Mouse (Mus musculus): Measurements from ENCODE around the gene Ipo11. TPM values are rescaled to one million over a fixed set of nuclear protein-coding genes. Genes with fewer than 3 reads are reported as not detected.
A peak's percentile ranks its signal among the peaks of the same experiment; 100 is the strongest.

The Ipo11 gene
- polyA plus RNA-seq, 1 experiment from 2014 or later, result 76.3 TPM

- H3K27me3 ChIP-seq (ENCODE audit: control insufficient read depth, insufficient read depth, low read length), result no peaks in the 10 kb centered on the region
- WGBS (ENCODE audit: insufficient replicate concordance), result 78% methylated on average over 4 of the region's 4 CpGs
Observed at GRCm38 (mm10) chr13:106842542-106842941, 94.2 kb downstream of the Ipo11 start.

DNA sequence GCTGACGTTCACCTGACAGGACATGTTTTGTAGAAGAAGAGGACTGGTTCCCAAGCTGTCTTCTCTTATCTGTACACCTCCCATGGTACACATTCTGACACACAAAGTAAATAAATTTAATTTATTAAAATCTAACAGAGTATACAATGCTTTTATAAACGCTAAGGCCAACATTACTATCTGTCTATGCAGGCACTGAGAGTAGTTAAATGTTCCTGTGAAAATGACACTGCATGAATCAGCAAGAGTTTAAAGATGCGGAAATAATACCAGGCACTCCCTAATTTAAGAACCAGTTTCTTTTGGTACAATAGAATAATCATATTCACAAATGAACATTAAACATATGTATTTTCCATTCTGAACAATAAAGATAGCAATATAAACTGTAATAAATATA is 98.0 kb downstream of the Ipo11 start:
- no peaks in the 10 kb centered on the region for H3K9me3 ChIP-seq (replicated peaks; ENCODE audit: control insufficient read depth, low read length)
- H3K4me1 ChIP-seq (ENCODE audit: control insufficient read depth, insufficient read depth, low read length), result no peaks in the 10 kb centered on the region
- 84% methylated on average over 3 of the region's 3 CpGs for WGBS (ENCODE audit: insufficient replicate concordance)
- H3K9ac ChIP-seq (ENCODE audit: low read depth, low read length), result no peak overlapping the region
- no peak overlapping the region for H3K27ac ChIP-seq (ENCODE audit: low read depth, low read length)
- H3K27me3 ChIP-seq (ENCODE audit: control insufficient read depth, insufficient read depth, low read length), result no peaks in the 10 kb centered on the region
- ATAC-seq (replicated peaks; ENCODE audit: insufficient number of reproducible peaks, low FRiP score, low TSS enrichment), result no peak
- H3K36me3 ChIP-seq (ENCODE audit: control insufficient read depth, insufficient read depth, low read length), result no peaks in the 10 kb centered on the region
- no peak overlapping the region for H3K4me2 ChIP-seq
- H3K4me3 ChIP-seq (ENCODE audit: low read depth, low read length), result no peak overlapping the region

More at GRCm38 (mm10) chr13:106842542-106842941, 94.2 kb downstream of the Ipo11 start:
- 0 out of 2 replicates have a peak, but pooled peaks cover 4% of the 10 kb centered on the region for H3K4me1 ChIP-seq (ENCODE audit: control insufficient read depth, insufficient read depth, low read length)
- no peaks in the 10 kb centered on the region for H3K36me3 ChIP-seq (ENCODE audit: control insufficient read depth, insufficient read depth, low read length)
- H3K27ac ChIP-seq (ENCODE audit: low read depth, low read length), result no peak overlapping the region
- no peak overlapping the region for H3K9ac ChIP-seq (ENCODE audit: low read depth, low read length)
- no peak overlapping the region for H3K4me2 ChIP-seq
- no peak overlapping the region for H3K4me3 ChIP-seq (ENCODE audit: low read depth, low read length)
- no peak for ATAC-seq (replicated peaks; ENCODE audit: insufficient number of reproducible peaks, low FRiP score, low TSS enrichment)
- no peaks in the 10 kb centered on the region for H3K9me3 ChIP-seq (replicated peaks; ENCODE audit: control insufficient read depth, low read length)

DNA sequence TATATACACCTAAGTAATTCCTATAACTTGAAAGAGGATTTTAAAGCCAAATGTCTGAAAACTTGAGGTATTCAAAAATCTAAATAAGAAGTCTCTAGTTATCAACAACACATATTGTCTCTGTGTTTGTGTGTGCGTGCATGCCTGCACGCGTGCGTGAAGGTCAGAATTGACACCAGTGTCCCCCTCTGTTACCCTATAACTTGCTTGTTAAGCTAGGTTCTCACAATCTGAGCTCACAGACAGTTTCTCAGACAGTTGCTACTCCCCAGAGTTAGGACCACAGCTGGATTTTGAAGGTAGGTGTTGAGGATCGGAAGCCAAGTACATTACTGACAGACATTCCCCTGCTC is 100.3 kb downstream of the Ipo11 start:
- peak overlapping the region; percentile 67; the same call in 1 of the 2 replicates for H3K27ac ChIP-seq (ENCODE audit: low read depth, low read length)
- WGBS (ENCODE audit: insufficient replicate concordance), result 77% methylated on average over 5 of the region's 5 CpGs
- H3K36me3 ChIP-seq (ENCODE audit: control insufficient read depth, insufficient read depth, low read length), result no peaks in the 10 kb centered on the region
- H3K4me2 ChIP-seq, result no peak overlapping the region
- H3K4me3 ChIP-seq (ENCODE audit: low read depth, low read length), result no peak overlapping the region
- H3K9ac ChIP-seq (ENCODE audit: low read depth, low read length), result no peak overlapping the region
- H3K27me3 ChIP-seq (ENCODE audit: control insufficient read depth, insufficient read depth, low read length), result no peaks in the 10 kb centered on the region
- no peak for ATAC-seq (replicated peaks; ENCODE audit: insufficient number of reproducible peaks, low FRiP score, low TSS enrichment)
- no peaks in the 10 kb centered on the region for H3K4me1 ChIP-seq (ENCODE audit: control insufficient read depth, insufficient read depth, low read length)
- H3K9me3 ChIP-seq (replicated peaks; ENCODE audit: control insufficient read depth, low read length), result no peaks in the 10 kb centered on the region

DNA sequence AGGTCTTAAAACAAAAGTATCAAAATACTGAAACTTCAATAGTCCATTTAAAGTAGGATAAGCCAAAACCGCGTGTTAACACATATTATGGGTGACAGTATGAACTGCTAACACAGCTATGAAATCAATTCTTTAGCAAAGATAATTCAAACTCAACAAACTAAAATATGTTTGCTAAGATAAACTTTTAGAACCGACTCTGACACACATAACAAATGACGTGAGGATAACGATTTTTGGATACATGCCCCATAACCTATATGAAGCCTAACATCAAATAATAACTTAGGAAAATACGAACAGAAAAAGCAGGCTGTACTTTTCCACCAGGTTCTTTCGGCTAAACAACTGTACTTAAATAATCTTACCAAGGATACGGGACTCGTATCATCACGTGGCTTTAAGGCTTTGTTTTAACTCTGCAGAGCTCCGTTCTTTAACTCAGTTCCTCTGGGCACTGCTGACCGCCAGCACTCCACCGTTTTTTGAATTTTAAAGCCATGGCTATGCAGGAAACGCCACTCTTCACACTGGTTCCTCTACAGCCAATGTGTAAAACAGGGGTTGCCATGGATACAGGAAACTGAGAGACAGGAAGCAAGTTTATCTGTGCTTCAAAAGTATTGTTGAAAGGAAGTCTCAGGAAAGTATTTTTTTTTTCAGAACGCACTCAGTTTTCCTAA is 100.8 kb downstream of the Ipo11 start:
- peak; percentile 82 for ATAC-seq (replicated peaks; ENCODE audit: insufficient number of reproducible peaks, low FRiP score, low TSS enrichment)

DNA sequence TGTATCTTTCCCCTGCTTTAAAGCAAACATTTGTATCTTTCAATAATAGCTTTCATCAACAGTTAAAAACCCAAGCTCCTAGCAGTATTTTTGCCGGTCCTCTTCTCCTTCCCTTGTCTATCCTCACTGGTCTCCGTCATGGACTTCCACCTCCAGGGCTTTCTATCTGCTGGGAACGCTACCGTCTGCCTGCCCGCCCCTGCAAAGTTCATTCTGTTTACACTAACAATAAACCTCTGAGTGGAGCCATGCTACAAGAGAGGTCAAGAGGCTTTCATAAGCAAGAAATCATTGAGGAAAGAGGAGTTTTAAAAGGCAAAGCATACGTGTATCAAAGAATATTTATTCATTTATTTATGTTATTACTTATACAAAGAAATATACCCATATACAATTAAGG is 106.7 kb downstream of the Ipo11 start:
- H3K4me3 ChIP-seq (ENCODE audit: low read depth, low read length), result no peak overlapping the region
- 55% methylated on average over 6 of the region's 6 CpGs for WGBS (ENCODE audit: insufficient replicate concordance)
- H3K9me3 ChIP-seq (replicated peaks; ENCODE audit: control insufficient read depth, low read length), result no peaks in the 10 kb centered on the region
- no peaks in the 10 kb centered on the region for H3K36me3 ChIP-seq (ENCODE audit: control insufficient read depth, insufficient read depth, low read length)
- H3K27me3 ChIP-seq (ENCODE audit: control insufficient read depth, insufficient read depth, low read length), result no peaks in the 10 kb centered on the region
- no peak overlapping the region for H3K27ac ChIP-seq (ENCODE audit: low read depth, low read length)
- H3K4me1 ChIP-seq (ENCODE audit: control insufficient read depth, insufficient read depth, low read length), result no peaks in the 10 kb centered on the region
- no peak for ATAC-seq (replicated peaks; ENCODE audit: insufficient number of reproducible peaks, low FRiP score, low TSS enrichment)
- H3K4me2 ChIP-seq, result no peak overlapping the region
- no peak overlapping the region for H3K9ac ChIP-seq (ENCODE audit: low read depth, low read length)

More for the DNA sequence above, 100.8 kb downstream of the Ipo11 start:
- no peaks in the 10 kb centered on the region for H3K36me3 ChIP-seq (ENCODE audit: control insufficient read depth, insufficient read depth, low read length)
- no peak overlapping the region for H3K9ac ChIP-seq (ENCODE audit: low read depth, low read length)
- H3K9me3 ChIP-seq (replicated peaks; ENCODE audit: control insufficient read depth, low read length), result no peaks in the 10 kb centered on the region
- no peaks in the 10 kb centered on the region for H3K4me1 ChIP-seq (ENCODE audit: control insufficient read depth, insufficient read depth, low read length)
- WGBS (ENCODE audit: insufficient replicate concordance), result 57% methylated on average over 15 of the region's 15 CpGs
- no peak overlapping the region for H3K4me2 ChIP-seq
- H3K27ac ChIP-seq (ENCODE audit: low read depth, low read length), result peak overlapping the region; percentile 1; the same call in 1 of the 2 replicates
- no peaks in the 10 kb centered on the region for H3K27me3 ChIP-seq (ENCODE audit: control insufficient read depth, insufficient read depth, low read length)
- 0 out of 2 replicates have a peak overlapping the region, but pooled peaks have one; percentile 6 for H3K4me3 ChIP-seq (ENCODE audit: low read depth, low read length)

GRCm38 (mm10) chr13:106829327-106829997 is 107.3 kb downstream of the Ipo11 start:
- ATAC-seq (replicated peaks; ENCODE audit: insufficient number of reproducible peaks, low FRiP score, low TSS enrichment), result no peak
- Histone ChIP-seq H3K4me3 (ENCODE audit: low read depth, low read length) (no peak overlapping the region), H3K9ac (ENCODE audit: low read depth, low read length) (no peak overlapping the region), H3K27ac (ENCODE audit: low read depth, low read length) (no peak overlapping the region), H3K4me1 (ENCODE audit: control insufficient read depth, insufficient read depth, low read length) (no peaks in the 10 kb centered on the region), H3K4me2 (no peak overlapping the region), H3K27me3 (ENCODE audit: control insufficient read depth, insufficient read depth, low read length) (no peaks in the 10 kb centered on the region), H3K36me3 (ENCODE audit: control insufficient read depth, insufficient read depth, low read length) (no peaks in the 10 kb centered on the region), H3K9me3 (replicated peaks; ENCODE audit: control insufficient read depth, low read length) (no peaks in the 10 kb centered on the region)
- 60% methylated on average over 12 of the region's 12 CpGs for WGBS (ENCODE audit: insufficient replicate concordance)

DNA sequence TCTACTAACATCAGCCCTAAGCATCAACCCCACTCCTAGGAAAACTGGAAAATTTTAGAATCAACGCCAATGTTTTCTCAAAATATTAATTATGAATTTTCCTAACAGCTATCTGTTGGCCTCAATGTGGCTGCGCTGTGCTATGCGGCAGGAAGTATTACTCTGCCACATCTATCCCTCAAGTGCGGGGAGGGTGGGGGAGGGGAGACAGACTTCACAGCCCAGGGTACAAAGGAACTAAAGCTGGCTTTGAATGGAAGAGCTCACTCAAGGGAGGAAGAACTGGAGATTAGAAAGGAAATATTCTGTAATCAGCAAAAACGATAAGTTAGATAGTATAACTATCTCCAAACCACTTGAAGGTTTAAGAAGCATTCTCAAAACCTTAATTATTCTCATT is 111.1 kb downstream of the Ipo11 start:
- Histone ChIP-seq H3K4me1 (ENCODE audit: control insufficient read depth, insufficient read depth, low read length) (no peaks in the 10 kb centered on the region), H3K4me2 (no peak overlapping the region), H3K27me3 (ENCODE audit: control insufficient read depth, insufficient read depth, low read length) (no peaks in the 10 kb centered on the region), H3K9ac (ENCODE audit: low read depth, low read length) (no peak overlapping the region), H3K9me3 (replicated peaks; ENCODE audit: control insufficient read depth, low read length) (no peaks in the 10 kb centered on the region), H3K4me3 (ENCODE audit: low read depth, low read length) (no peak overlapping the region), H3K36me3 (ENCODE audit: control insufficient read depth, insufficient read depth, low read length) (no peaks in the 10 kb centered on the region), H3K27ac (ENCODE audit: low read depth, low read length) (no peak overlapping the region)
- 57% methylated on average over 5 of the region's 5 CpGs for WGBS (ENCODE audit: insufficient replicate concordance)
- ATAC-seq (replicated peaks; ENCODE audit: insufficient number of reproducible peaks, low FRiP score, low TSS enrichment), result no peak

GRCm38 (mm10) chr13:106823875-106824191 is 112.9 kb downstream of the Ipo11 start:
- Histone ChIP-seq H3K27ac (ENCODE audit: low read depth, low read length) (no peak overlapping the region), H3K9ac (ENCODE audit: low read depth, low read length) (no peak overlapping the region), H3K27me3 (ENCODE audit: control insufficient read depth, insufficient read depth, low read length) (no peaks in the 10 kb centered on the region), H3K4me3 (ENCODE audit: low read depth, low read length) (no peak overlapping the region), H3K4me1 (ENCODE audit: control insufficient read depth, insufficient read depth, low read length) (no peaks in the 10 kb centered on the region), H3K36me3 (ENCODE audit: control insufficient read depth, insufficient read depth, low read length) (peaks cover 4% of the 10 kb centered on the region; the same call in 1 of the 2 replicates), H3K9me3 (replicated peaks; ENCODE audit: control insufficient read depth, low read length) (no peaks in the 10 kb centered on the region), H3K4me2 (no peak overlapping the region)
- ATAC-seq (replicated peaks; ENCODE audit: insufficient number of reproducible peaks, low FRiP score, low TSS enrichment), result no peak
- 93% methylated on average over 2 of the region's 2 CpGs for WGBS (ENCODE audit: insufficient replicate concordance)
